Mouse (Mus musculus) cerebellum, adult 2 months (tissue): ENCODE data around the gene Cabp2.

Experiments used
- CTCF ChIP-seq: fragments of 200-500 bp; IDR thresholded peaks from 2 replicates; pipeline ENCODE4 v1.5.1; 2011; ENCODE audit warnings: low read depth, mild to moderate bottlenecking, control low read depth, low read length, moderate library complexity, borderline replicate concordance; ENCODE audit not compliant: insufficient read depth
- POLR2A ChIP-seq: fragments of 200-500 bp; IDR thresholded peaks from 2 replicates; pipeline ENCODE4 v1.6.1; 2011; ENCODE audit warnings: low read length, control low read depth, borderline replicate concordance; ENCODE audit not compliant: insufficient read depth

DNA sequence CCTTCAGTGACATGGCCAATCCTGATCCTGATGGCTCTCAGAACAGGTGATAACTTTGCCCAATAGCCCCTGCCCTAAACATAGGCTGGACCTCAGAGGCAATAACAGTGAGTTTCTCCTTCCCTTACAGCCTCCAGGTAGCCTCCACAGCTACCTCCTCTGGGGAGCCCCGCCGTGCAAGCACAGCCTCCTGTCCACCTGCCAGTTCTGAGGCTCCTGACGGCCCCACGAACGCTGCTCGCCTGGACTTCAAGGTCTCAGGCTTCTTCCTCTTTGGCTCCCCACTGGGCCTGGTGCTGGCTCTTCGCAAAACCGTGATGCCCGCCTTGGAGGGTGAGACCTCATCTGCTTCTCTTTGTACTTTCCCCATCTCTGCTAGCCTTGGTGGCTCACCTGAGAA, 27.2 kb downstream of the Cabp2 start:
- no peak for TF ChIP-seq CTCF
- no peak for TF ChIP-seq POLR2A
